Mouse (Mus musculus) cerebellum, adult 2 months (tissue): ENCODE results near the gene Pbrm1. TPM values are rescaled to one million over a fixed set of nuclear protein-coding genes. Genes with fewer than 3 reads are reported as not detected.

Experiments
- DNase-seq, 2 experiments: peaks; one replicate each; pipeline ENCODE4 v3.0.0; 2021
- H3K27ac ChIP-seq: fragments of 200-500 bp; 2 replicates; pipeline ENCODE4 v1.5.1; 2012; ENCODE audit warnings: low read length, control low read depth, inconsistent platforms; ENCODE audit not compliant: insufficient read depth
- H3K27me3 ChIP-seq: fragments of 200-500 bp; 2 replicates; pipeline ENCODE4 v1.6.1; 2012; ENCODE audit warnings: inconsistent platforms, mild to moderate bottlenecking, low read length, moderate library complexity; ENCODE audit not compliant: control insufficient read depth, insufficient read depth
- H3K4me1 ChIP-seq: fragments of 200-500 bp; 2 replicates; pipeline ENCODE4 v1.6.1; 2011; ENCODE audit warnings: low read length; ENCODE audit not compliant: control insufficient read depth, insufficient read depth
- H3K4me3 ChIP-seq: fragments of 200-500 bp; replicated peaks from 2 replicates; pipeline ENCODE3; 2011; ENCODE audit warnings: mild to moderate bottlenecking, low read depth, low read length, control low read depth; ENCODE audit not compliant: insufficient read depth
- CTCF ChIP-seq: fragments of 200-500 bp; IDR thresholded peaks from 2 replicates; pipeline ENCODE4 v1.5.1; 2011; ENCODE audit warnings: low read depth, mild to moderate bottlenecking, control low read depth, low read length, moderate library complexity, borderline replicate concordance; ENCODE audit not compliant: insufficient read depth
- POLR2A ChIP-seq: fragments of 200-500 bp; IDR thresholded peaks from 2 replicates; pipeline ENCODE4 v1.6.1; 2011; ENCODE audit warnings: low read length, control low read depth, borderline replicate concordance; ENCODE audit not compliant: insufficient read depth
- WGBS: fragments of 180-500 bp; shearing (Covaris S2); methylation state at CpG from one replicate; pipeline ENCODE4 v1.1.7; 2018; 5-methylcytosine and 5-hydroxymethylcytosine counted together
- polyA plus RNA-seq: library from polyadenylated mRNA; depleted of rRNA; stranded (reverse); fragments of >200 nt; gene quantifications from 2 replicates; pipeline ENCODE4 v1.2.3, GENCODE M21; 2012

The Pbrm1 gene
- polyA plus RNA-seq, 1 experiment: 22.2 TPM

- TF ChIP-seq CTCF: no peak
- no peak for TF ChIP-seq POLR2A
- peaks cover 10% of the 10 kb centered on the region for H3K4me1 ChIP-seq
- H3K27me3 ChIP-seq: no peaks in the 10 kb centered on the region
- 65% methylated on average over 27 of the region's 27 CpGs for WGBS
- no peak for DNase-seq
- no peak overlapping the region for H3K4me3 ChIP-seq
- H3K27ac ChIP-seq: no peak overlapping the region
Measured at GRCm38 (mm10) chr14:31160196-31161150, 141.5 kb downstream of the Pbrm1 start.

GRCm38 (mm10) chr14:31161191-31161590, 142.3 kb downstream of the Pbrm1 start:
- no peaks in the 10 kb centered on the region for H3K27me3 ChIP-seq
- no peak overlapping the region for H3K27ac ChIP-seq
- DNase-seq: no peak
- H3K4me1 ChIP-seq: peaks cover 13% of the 10 kb centered on the region
- WGBS: 79% methylated on average over 7 of the region's 7 CpGs
- TF ChIP-seq POLR2A (no peak), CTCF (no peak)
- H3K4me3 ChIP-seq: no peak overlapping the region

GRCm38 (mm10) chr14:31161638-31162037, 142.7 kb downstream of the Pbrm1 start:
- Histone ChIP-seq H3K4me3 (no peak overlapping the region), H3K4me1 (peaks cover 18% of the 10 kb centered on the region), H3K27me3 (no peaks in the 10 kb centered on the region), H3K27ac (no peak overlapping the region)
- no peak for DNase-seq
- WGBS: 36% methylated on average over 10 of the region's 10 CpGs
- no peak for TF ChIP-seq POLR2A
- no peak for TF ChIP-seq CTCF

- H3K4me3 ChIP-seq: no peak overlapping the region
- H3K27ac ChIP-seq: no peak overlapping the region
- H3K4me1 ChIP-seq: peaks cover 26% of the 10 kb centered on the region
- 40% methylated on average over 8 of the region's 8 CpGs for WGBS
- no peaks in the 10 kb centered on the region for H3K27me3 ChIP-seq
- TF ChIP-seq CTCF (no peak), POLR2A (no peak)
- DNase-seq: peak; percentile 67 to 86
Measured at GRCm38 (mm10) chr14:31164067-31164466, 145.1 kb downstream of the Pbrm1 start.

- peaks cover 26% of the 10 kb centered on the region for H3K4me1 ChIP-seq
- DNase-seq: peak; percentile 51 to 52
- no peaks in the 10 kb centered on the region for H3K27me3 ChIP-seq
- 0 out of 2 replicates have a peak overlapping the region, but pooled peaks have one; percentile 6 for H3K27ac ChIP-seq
- 17% methylated on average over 2 of the region's 2 CpGs for WGBS
- no peak for TF ChIP-seq POLR2A
- no peak for TF ChIP-seq CTCF
- H3K4me3 ChIP-seq: no peak overlapping the region
Measured at GRCm38 (mm10) chr14:31165010-31165409, 146.1 kb downstream of the Pbrm1 start.

GRCm38 (mm10) chr14:31165458-31165857, 146.5 kb downstream of the Pbrm1 start:
- 57% methylated on average over 7 of the region's 7 CpGs for WGBS
- Histone ChIP-seq H3K4me1 (peaks cover 28% of the 10 kb centered on the region), H3K27ac (no peak overlapping the region), H3K27me3 (no peaks in the 10 kb centered on the region), H3K4me3 (no peak overlapping the region)
- TF ChIP-seq CTCF (no peak), POLR2A (no peak)
- no peak for DNase-seq

GRCm38 (mm10) chr14:31165991-31166630, 147.2 kb downstream of the Pbrm1 start:
- no peak overlapping the region for H3K4me3 ChIP-seq
- no peak overlapping the region for H3K27ac ChIP-seq
- 69% methylated on average over 10 of the region's 10 CpGs for WGBS
- no peak for DNase-seq
- H3K4me1 ChIP-seq: peaks cover 32% of the 10 kb centered on the region
- no peaks in the 10 kb centered on the region for H3K27me3 ChIP-seq
- TF ChIP-seq CTCF (no peak), POLR2A (no peak)

- no peak for DNase-seq
- Histone ChIP-seq H3K4me3 (no peak overlapping the region), H3K27me3 (no peaks in the 10 kb centered on the region), H3K4me1 (peaks cover 39% of the 10 kb centered on the region), H3K27ac (no peak overlapping the region)
- TF ChIP-seq POLR2A: no peak
- no peak for TF ChIP-seq CTCF
- WGBS: 23% methylated on average over 9 of the region's 9 CpGs
Measured at GRCm38 (mm10) chr14:31166827-31167226, 147.9 kb downstream of the Pbrm1 start.
